Mouse (Mus musculus) brain, embryonic 14.5 days (tissue): ENCODE data around the gene Hist2h3c2. TPM values are rescaled to one million over a fixed set of nuclear protein-coding genes. Genes with fewer than 3 reads are reported as not detected.
"Not testable (repeated sequence)": the region's sequence is repeated elsewhere in the genome, so short reads cannot be mapped to it uniquely, and the experiment has no call there.

Source experiments
- DNase-seq: peaks from one replicate; pipeline ENCODE4 v3.0.0-alpha.2; 2011; ENCODE audit warnings: low read depth
- CTCF ChIP-seq: fragments of 200-500 bp; IDR thresholded peaks from 2 replicates; pipeline ENCODE4 v1.5.1; 2012; ENCODE audit warnings: inconsistent platforms, mild to moderate bottlenecking, moderate library complexity, borderline replicate concordance; ENCODE audit not compliant: insufficient read depth, insufficient read length; ENCODE audit errors: extremely low read depth
- POLR2A ChIP-seq: fragments of 200-500 bp; IDR thresholded peaks from 2 replicates; pipeline ENCODE4 v1.6.1; 2012; ENCODE audit warnings: mild to moderate bottlenecking, inconsistent platforms, borderline replicate concordance; ENCODE audit not compliant: poor library complexity, insufficient read depth, insufficient read length, severe bottlenecking; ENCODE audit errors: extremely low read depth
- polyA plus RNA-seq: library from polyadenylated mRNA; depleted of rRNA; stranded (reverse); fragments of >200 nt; gene quantifications from 2 replicates; pipeline ENCODE4 v1.2.3, GENCODE M21; 2012

Hist2h3c2 gene
- polyA plus RNA-seq, 1 experiment, result 62.0 TPM

GRCm38 (mm10) chr3:96221640-96222038, 17.3 kb downstream of the Hist2h3c2 start:
- TF ChIP-seq CTCF (no peak), POLR2A (no peak)
- DNase-seq, result peak; percentile 43

DNA sequence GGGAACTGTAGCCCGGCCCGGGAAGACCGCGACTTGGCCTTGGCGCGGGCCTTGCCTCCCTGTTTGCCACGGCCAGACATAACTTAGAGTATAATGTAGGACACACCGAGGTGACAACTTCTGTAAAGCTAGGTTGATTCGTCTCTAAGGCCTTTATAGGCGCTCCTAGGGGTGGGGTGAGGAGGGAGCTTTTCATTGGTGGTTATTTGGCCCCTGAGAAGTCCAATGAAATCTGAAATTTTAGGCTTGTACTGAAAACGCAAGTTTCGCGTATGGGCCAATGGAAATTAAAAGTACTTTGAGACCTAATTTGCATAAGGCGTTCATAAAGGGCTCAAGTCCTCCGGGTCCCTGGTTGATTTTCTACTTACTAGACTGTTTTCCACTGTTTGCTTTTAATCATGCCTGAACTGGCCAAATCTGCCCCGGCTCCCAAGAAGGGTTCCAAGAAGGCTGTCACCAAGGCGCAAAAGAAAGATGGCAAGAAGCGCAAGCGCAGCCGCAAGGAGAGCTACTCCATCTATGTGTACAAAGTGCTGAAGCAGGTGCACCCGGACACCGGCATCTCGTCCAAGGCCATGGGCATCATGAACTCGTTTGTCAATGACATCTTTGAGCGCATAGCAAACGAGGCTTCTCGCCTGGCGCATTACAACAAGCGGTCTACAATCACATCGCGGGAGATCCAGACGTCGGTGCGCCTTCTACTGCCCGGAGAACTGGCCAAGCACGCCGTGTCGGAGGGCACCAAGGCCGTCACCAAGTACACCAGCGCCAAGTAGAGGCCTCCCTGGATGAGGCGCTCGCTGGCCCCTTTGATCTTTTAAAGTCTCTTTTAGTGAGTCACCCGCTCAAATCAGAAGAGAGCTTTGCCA, 17.9 kb downstream of the Hist2h3c2 start, which contains the start of the genes Hist2h2ac and Hist2h2be:
Gene Hist2h2ac, minus strand, starts transcription at position 116 of the 875 bp plus-strand sequence.
Gene Hist2h2be, plus strand, starts transcription at position 355 of the 875 bp plus-strand sequence.
- DNase-seq, result peak; percentile 97
- TF ChIP-seq POLR2A (peak; percentile 57; the same call in 1 of the 2 replicates), CTCF (no peak)

- peak; percentile 62 for DNase-seq
Measured at GRCm38 (mm10) chr3:96220131-96220764, 18.7 kb downstream of the Hist2h3c2 start.

GRCm38 (mm10) chr3:96219661-96220130, 19.2 kb downstream of the Hist2h3c2 start, which contains the start of the genes Bola1 and Hist2h2ab:
Gene Bola1 (minus strand): TSS chr3:96219709.
Gene Hist2h2ab (plus strand): TSS chr3:96219865.
- peak; percentile 98 for DNase-seq
- TF ChIP-seq CTCF (no peak), POLR2A (peak; percentile 58)

GRCm38 (mm10) chr3:96219191-96219641, 19.7 kb downstream of the Hist2h3c2 start:
- no peak for DNase-seq

GRCm38 (mm10) chr3:96209242-96209641, 29.7 kb downstream of the Hist2h3c2 start:
- TF ChIP-seq POLR2A (no peak), CTCF (peak; percentile 16; the same call in 1 of the 2 replicates)
- DNase-seq, result no peak

More at GRCm38 (mm10) chr3:96219191-96219641, 19.7 kb downstream of the Hist2h3c2 start:
- TF ChIP-seq CTCF (no peak), POLR2A (no peak)

GRCm38 (mm10) chr3:96207819-96208218, 31.1 kb downstream of the Hist2h3c2 start:
- no peak for TF ChIP-seq POLR2A
- TF ChIP-seq CTCF, result no peak

DNA sequence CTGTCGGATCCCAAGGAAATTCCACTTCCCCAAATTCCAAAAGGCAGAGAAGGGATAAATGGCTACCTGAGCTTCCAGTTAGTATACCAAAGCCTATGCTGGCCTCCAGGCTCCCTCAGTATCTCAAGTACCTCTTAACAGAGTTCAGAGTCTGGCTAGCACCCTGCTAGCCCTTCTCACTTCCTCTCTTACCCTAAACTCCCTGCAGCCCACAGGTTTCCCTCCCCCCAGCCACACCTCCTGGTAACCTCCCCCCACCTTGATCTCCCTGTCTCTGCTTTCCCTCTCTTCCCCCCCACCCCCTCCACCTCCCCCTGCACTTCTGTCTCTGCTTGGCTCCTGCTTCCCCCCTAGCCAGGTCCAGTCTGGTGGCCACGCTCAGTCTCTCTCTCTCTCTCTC, 39.2 kb downstream of the Hist2h3c2 start:
- no peak for DNase-seq
- no peak for TF ChIP-seq POLR2A
- no peak for TF ChIP-seq CTCF

More at GRCm38 (mm10) chr3:96207819-96208218, 31.1 kb downstream of the Hist2h3c2 start:
- no peak for DNase-seq

DNA sequence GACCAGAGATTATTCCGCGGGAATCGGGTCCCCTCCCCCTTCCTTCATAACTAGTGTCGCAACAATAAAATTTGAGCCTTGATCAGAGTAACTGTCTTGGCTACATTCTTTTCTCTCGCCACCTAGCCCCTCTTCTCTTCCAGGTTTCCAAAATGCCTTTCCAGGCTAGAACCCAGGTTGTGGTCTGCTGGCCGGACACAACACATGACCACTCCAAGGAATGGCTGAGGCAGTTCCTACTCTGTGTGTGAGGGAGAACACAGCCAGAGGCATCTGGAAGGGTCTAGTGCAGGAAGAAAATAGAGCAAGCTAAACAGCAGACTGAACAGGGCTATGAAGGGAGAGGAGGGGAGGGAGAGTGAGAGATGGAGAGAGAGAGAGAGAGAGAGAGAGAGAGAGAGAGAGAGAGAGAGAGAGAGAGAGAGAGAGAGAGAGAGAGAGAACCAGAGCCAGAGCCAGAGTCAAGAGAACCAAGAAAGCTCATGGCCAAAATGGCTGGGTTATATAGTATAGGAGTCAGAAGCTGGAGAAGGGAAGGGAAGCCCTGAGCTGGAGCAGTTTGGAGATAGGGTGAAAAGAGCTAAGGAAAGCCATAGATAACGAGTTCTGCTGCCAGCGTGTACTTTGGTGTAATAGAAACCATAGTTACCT, 40.2 kb downstream of the Hist2h3c2 start:
- not testable (repeated sequence) for DNase-seq

DNA sequence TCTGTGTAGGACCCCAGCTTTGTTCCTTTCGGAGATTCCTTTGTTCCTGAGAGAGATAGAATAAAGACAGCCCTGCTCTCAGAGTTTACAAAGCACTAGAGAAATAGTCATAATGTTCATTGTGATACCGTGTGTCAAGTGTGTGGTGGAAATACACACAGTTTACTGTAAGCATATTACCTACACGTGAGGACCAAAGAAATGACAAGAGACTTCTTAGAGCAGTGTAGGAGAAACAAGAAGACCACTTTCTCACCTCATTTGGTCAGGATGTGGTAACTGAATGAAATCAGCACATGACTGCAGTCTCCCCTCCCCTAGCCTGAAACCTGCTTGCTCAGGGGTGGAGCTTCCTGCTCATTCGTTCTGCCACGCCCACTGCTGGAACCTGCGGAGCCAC, 40.7 kb downstream of the Hist2h3c2 start:
- no peak for TF ChIP-seq CTCF
- TF ChIP-seq POLR2A, result no peak
- peak; percentile 68 for DNase-seq

DNA sequence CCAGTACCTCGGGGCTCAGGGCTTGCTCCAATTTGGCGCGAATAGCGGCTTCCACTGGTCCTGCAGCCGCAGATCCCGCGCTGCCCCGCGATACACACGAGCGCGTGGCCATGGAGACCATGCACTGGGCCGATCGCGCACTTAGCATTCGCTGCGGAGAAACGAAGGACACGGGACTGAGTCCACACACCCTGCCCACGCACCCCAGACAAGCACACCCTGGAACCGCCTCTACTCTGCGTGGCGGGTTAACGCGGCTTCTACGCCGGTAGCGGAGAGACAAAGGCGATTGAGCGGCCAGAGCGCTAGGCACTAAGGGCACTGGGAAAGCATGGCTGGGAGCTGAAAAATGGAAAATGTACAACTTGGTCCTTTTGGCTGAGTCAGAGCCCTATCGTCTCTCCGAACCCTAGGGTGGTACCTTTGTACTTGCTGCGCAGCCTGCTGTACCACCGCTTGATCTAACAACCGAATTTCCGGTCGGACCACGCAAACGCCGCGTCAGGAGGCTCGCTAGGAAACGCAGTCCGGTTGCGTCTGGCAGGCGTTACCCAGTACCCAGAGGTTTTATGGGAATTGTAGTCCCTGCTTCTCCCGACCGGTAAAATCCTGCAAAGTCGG, 41.7 kb downstream of the Hist2h3c2 start:
- TF ChIP-seq POLR2A (peak; percentile 72; the same call in 1 of the 2 replicates), CTCF (no peak)
- DNase-seq, result peak; percentile 98
